Mouse (Mus musculus): ENCODE measurements around the gene Olfr281. TPM values are rescaled to one million over a fixed set of nuclear protein-coding genes. Genes with fewer than 3 reads are reported as not detected.

Olfr281 gene
- total and polyA plus RNA-seq, 3 experiments, result not detected

GRCm38 (mm10) chr15:98506253-98506957 lies 54.0 kb downstream of the Olfr281 start:
- Histone ChIP-seq H3K27ac (ENCODE audit: insufficient read depth, low read depth) (no peak overlapping the region), H3K4me1 (ENCODE audit: control insufficient read depth in 1 of 2, insufficient read depth in 2 of 2) (peaks cover 5 to 17% of the 10 kb centered on the region in 2 experiments), H3K9ac (ENCODE audit: insufficient read depth, low read depth) (no peak overlapping the region), H3K36me3 (replicated peaks in 1 of 2; ENCODE audit: control insufficient read depth in 1 of 2, insufficient read depth in 1 of 2, low read length in 1 of 2) (no peaks in the 10 kb centered on the region), H3K9me3 (replicated peaks; ENCODE audit: low read length) (peaks cover 2% of the 10 kb centered on the region), H3K27me3 (replicated peaks) (no peaks in the 10 kb centered on the region), H3K4me2 (ENCODE audit: insufficient read depth, low read depth, poor library complexity, severe bottlenecking) (no peak overlapping the region), H3K79me2 (replicated peaks; ENCODE audit: control insufficient read depth, extremely low read depth, insufficient read depth, poor library complexity, severe bottlenecking) (no peaks in the 10 kb centered on the region), H3K4me3 (replicated peaks in 1 of 3; ENCODE audit: low read depth in 2 of 3, low read length in 2 of 3, poor library complexity in 1 of 3) (no peak overlapping the region)
- in situ Hi-C loops (cut with MboI; ENCODE audit: low pct_ligation_motif_present, low pct_unique_long_range_greater_than_20kb, low sequenced_read_pairs), result loop anchor here (10.0 kb wide), 1 partner anchor 322 kb away; no protein-coding TSS in a partner anchor
- no peak for TF ChIP-seq JUN (IDR thresholded peaks at IDR 0.05; ENCODE audit: insufficient read depth, low read depth, low read length)
- peak in 1 of 2 experiments; percentile 26; a peak in 2 of 4 replicates for TF ChIP-seq CTCF (conservative IDR thresholded peaks at IDR 0.05 in 1 of 2, IDR thresholded peaks at IDR 0.05 in 1 of 2; ENCODE audit: low read depth in 2 of 2, low read length in 2 of 2)
- no peak for TF ChIP-seq ZC3H11A (IDR thresholded peaks at IDR 0.05; ENCODE audit: low read depth, low read length)
- no peak for TF ChIP-seq USF1 (IDR thresholded peaks at IDR 0.05; ENCODE audit: low read depth, low read length)
- TF ChIP-seq CHD1 (IDR thresholded peaks at IDR 0.05; ENCODE audit: low read depth, low read length), result no peak
- TF ChIP-seq E2F4 (IDR thresholded peaks at IDR 0.05; ENCODE audit: insufficient replicate concordance, low read depth, low read length), result no peak
- no peak for TF ChIP-seq ZMIZ1 (IDR thresholded peaks at IDR 0.05; ENCODE audit: low read depth, low read length)
- dilution Hi-C loops (cut with MboI; ENCODE audit: extremely low pct_ligation_motif_present, extremely low pct_unique_long_range_greater_than_20kb, low sequenced_read_pairs), result no loop called here
- no peak for DNase-seq (ENCODE audit: extremely low read depth)

DNA sequence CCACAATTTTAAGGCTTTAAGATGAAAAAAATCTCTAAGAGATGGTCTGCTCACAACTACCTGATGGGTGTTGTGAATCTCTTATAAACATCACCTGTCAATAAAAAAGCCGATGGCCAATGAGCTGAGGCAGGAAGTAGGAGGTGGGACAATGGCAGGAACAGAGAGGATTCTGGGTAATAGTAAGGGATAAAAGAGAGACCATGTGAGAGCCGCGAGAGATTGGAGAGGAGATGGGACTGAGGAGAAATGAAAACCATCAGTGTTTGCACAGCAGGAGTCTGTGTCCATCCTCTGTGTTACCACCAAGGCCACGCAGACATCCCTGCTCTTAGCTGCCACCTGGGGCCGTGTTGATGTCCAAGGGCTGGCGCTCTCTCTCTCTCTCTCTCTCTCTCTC lies 54.9 kb downstream of the Olfr281 start:
- Histone ChIP-seq H3K27ac (ENCODE audit: insufficient read depth, low read depth) (no peak overlapping the region), H3K4me3 (replicated peaks in 1 of 3; ENCODE audit: low read depth in 2 of 3, low read length in 2 of 3, poor library complexity in 1 of 3) (no peak overlapping the region), H3K4me1 (ENCODE audit: control insufficient read depth in 1 of 2, insufficient read depth in 2 of 2) (peaks cover 6 to 27% of the 10 kb centered on the region in 2 experiments), H3K79me2 (replicated peaks; ENCODE audit: control insufficient read depth, extremely low read depth, insufficient read depth, poor library complexity, severe bottlenecking) (no peaks in the 10 kb centered on the region), H3K9me3 (replicated peaks; ENCODE audit: low read length) (peaks cover 2% of the 10 kb centered on the region), H3K27me3 (replicated peaks) (no peaks in the 10 kb centered on the region), H3K36me3 (replicated peaks in 1 of 2; ENCODE audit: control insufficient read depth in 1 of 2, insufficient read depth in 1 of 2, low read length in 1 of 2) (no peaks in the 10 kb centered on the region), H3K4me2 (ENCODE audit: insufficient read depth, low read depth, poor library complexity, severe bottlenecking) (no peak overlapping the region), H3K9ac (ENCODE audit: insufficient read depth, low read depth) (no peak overlapping the region)
- in situ Hi-C loops (cut with MboI; ENCODE audit: low pct_ligation_motif_present, low pct_unique_long_range_greater_than_20kb, low sequenced_read_pairs), result loop anchor here (10.0 kb wide), 1 partner anchor 323 kb away; no protein-coding TSS in a partner anchor
- TF ChIP-seq TCF12 (IDR thresholded peaks at IDR 0.05; ENCODE audit: low read depth, low read length), result no peak
- dilution Hi-C loops (cut with MboI; ENCODE audit: extremely low pct_ligation_motif_present, extremely low pct_unique_long_range_greater_than_20kb, low sequenced_read_pairs), result no loop called here
- DNase-seq (ENCODE audit: extremely low read depth), result no peak

DNA sequence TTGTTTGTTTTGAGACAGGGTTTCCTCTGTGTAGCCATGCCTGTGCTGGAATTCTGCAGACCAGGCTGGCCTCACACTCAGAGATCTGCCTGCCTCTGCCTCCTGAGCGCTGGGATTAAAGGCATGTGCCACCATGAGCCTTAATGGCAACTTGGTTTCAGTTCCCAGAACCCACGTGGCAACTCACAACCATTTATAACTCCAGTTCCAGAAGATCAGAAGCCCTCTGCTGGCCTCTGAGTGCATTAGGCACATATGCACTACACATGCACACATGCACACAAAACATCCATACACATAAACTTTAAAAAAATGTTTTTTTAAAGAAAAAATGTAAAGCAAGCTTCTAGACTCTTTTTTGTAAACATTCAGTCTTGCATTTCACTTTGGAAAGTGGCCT lies 57.0 kb downstream of the Olfr281 start:
- Histone ChIP-seq H3K36me3 (replicated peaks in 1 of 2; ENCODE audit: control insufficient read depth in 1 of 2, insufficient read depth in 1 of 2, low read length in 1 of 2) (no peaks in the 10 kb centered on the region), H3K4me3 (replicated peaks in 1 of 3; ENCODE audit: low read depth in 2 of 3, low read length in 2 of 3, poor library complexity in 1 of 3) (no peak overlapping the region), H3K9me3 (replicated peaks; ENCODE audit: low read length) (peaks cover 2% of the 10 kb centered on the region), H3K27ac (ENCODE audit: insufficient read depth, low read depth) (no peak overlapping the region), H3K27me3 (replicated peaks) (no peaks in the 10 kb centered on the region), H3K4me2 (ENCODE audit: insufficient read depth, low read depth, poor library complexity, severe bottlenecking) (no peak overlapping the region), H3K4me1 (ENCODE audit: control insufficient read depth in 1 of 2, insufficient read depth in 2 of 2) (peaks cover 8 to 43% of the 10 kb centered on the region in 2 experiments; a peak in 3 of 4 replicates), H3K9ac (ENCODE audit: insufficient read depth, low read depth) (no peak overlapping the region), H3K79me2 (replicated peaks; ENCODE audit: control insufficient read depth, extremely low read depth, insufficient read depth, poor library complexity, severe bottlenecking) (no peaks in the 10 kb centered on the region)
- DNase-seq (ENCODE audit: extremely low read depth), result no peak
- TF ChIP-seq SIN3A (IDR thresholded peaks at IDR 0.05; ENCODE audit: low read length), result no peak
- TF ChIP-seq CTCF (conservative IDR thresholded peaks at IDR 0.05 in 1 of 2, IDR thresholded peaks at IDR 0.05 in 1 of 2; ENCODE audit: low read depth in 2 of 2, low read length in 2 of 2), result peak in 1 of 2 experiments; percentile 34; a peak in 1 of 4 replicates
- no peak for TF ChIP-seq RAD21 (IDR thresholded peaks at IDR 0.05; ENCODE audit: low read depth, low read length)
- TF ChIP-seq ZNF384 (IDR thresholded peaks at IDR 0.05; ENCODE audit: low read depth, low read length), result no peak
- TF ChIP-seq USF1 (IDR thresholded peaks at IDR 0.05; ENCODE audit: low read depth, low read length), result no peak
- peak; percentile 46; the same call in 1 of the 2 replicates for TF ChIP-seq MAX (IDR thresholded peaks at IDR 0.05; ENCODE audit: low read length)
- TF ChIP-seq ZMIZ1 (IDR thresholded peaks at IDR 0.05; ENCODE audit: low read depth, low read length), result no peak
- TF ChIP-seq NRF1 (IDR thresholded peaks at IDR 0.05; ENCODE audit: low read depth, low read length), result no peak
- peak; percentile 79 for TF ChIP-seq MYC (IDR thresholded peaks at IDR 0.05; ENCODE audit: low read depth, low read length)
- TF ChIP-seq GABPA (IDR thresholded peaks at IDR 0.05; ENCODE audit: insufficient replicate concordance, low read depth, low read length), result no peak
- 0 out of 2 replicates have a peak, but pooled peaks have one; percentile 22 for TF ChIP-seq BHLHE40 (IDR thresholded peaks at IDR 0.05; ENCODE audit: low read depth, low read length)
- in situ Hi-C loops (cut with MboI; ENCODE audit: low pct_ligation_motif_present, low pct_unique_long_range_greater_than_20kb, low sequenced_read_pairs), result loop anchor here (10.0 kb wide), 1 partner anchor 325 kb away; no protein-coding TSS in a partner anchor
- dilution Hi-C loops (cut with MboI; ENCODE audit: extremely low pct_ligation_motif_present, extremely low pct_unique_long_range_greater_than_20kb, low sequenced_read_pairs), result no loop called here
